Mouse (Mus musculus) forebrain, embryonic 14.5 days (tissue): ENCODE data around the gene Smco3. TPM values are rescaled to one million over a fixed set of nuclear protein-coding genes. Genes with fewer than 3 reads are reported as not detected.

ENCODE experiments used
- ATAC-seq: fragments of 200-750 bp; cut with Nextera tagmentation; 2 replicates; pipeline ENCODE4 v1.8.0; 2017; ENCODE audit warnings: mild to moderate bottlenecking, moderate library complexity
- DNase-seq: peaks from one replicate; pipeline ENCODE4 v3.0.0-alpha.2; 2015; ENCODE audit warnings: low spot score
- H3K27ac ChIP-seq: fragments of 300-500 bp; sonication (generic); 2 replicates; pipeline ENCODE4 v1.5.1; 2014; ENCODE audit warnings: low read depth, mild to moderate bottlenecking, control low read depth, low read length, moderate library complexity
- H3K27me3 ChIP-seq: fragments of 300-500 bp; sonication (generic); replicated peaks from 2 replicates; pipeline ENCODE4 v1.6.1; 2014; ENCODE audit warnings: low read length, control low read depth, mixed read lengths; ENCODE audit not compliant: control insufficient read depth, insufficient read depth
- H3K36me3 ChIP-seq: fragments of 300-500 bp; sonication (generic); 2 replicates; pipeline ENCODE4 v1.6.1; 2014; ENCODE audit warnings: low read length, control low read depth; ENCODE audit not compliant: control insufficient read depth, insufficient read depth
- H3K4me1 ChIP-seq: fragments of 300-500 bp; sonication (generic); 2 replicates; pipeline ENCODE4 v1.6.1; 2014; ENCODE audit warnings: antibody characterized with exemption, low read length, control low read depth; ENCODE audit not compliant: control insufficient read depth, insufficient read depth
- H3K4me2 ChIP-seq: fragments of 300-500 bp; sonication (generic); 2 replicates; pipeline ENCODE4 v1.6.1; 2014; ENCODE audit warnings: mild to moderate bottlenecking, control low read depth, low read length
- H3K4me3 ChIP-seq: fragments of 300-500 bp; sonication (generic); 2 replicates; pipeline ENCODE4 v1.5.1; 2014; ENCODE audit warnings: low read depth, low read length, control low read depth
- H3K9ac ChIP-seq: fragments of 300-500 bp; sonication (generic); 2 replicates; pipeline ENCODE4 v1.6.1; 2014; ENCODE audit warnings: mild to moderate bottlenecking, low read length, control low read depth, moderate library complexity
- H3K9me3 ChIP-seq: fragments of 300-500 bp; sonication (generic); replicated peaks from 2 replicates; pipeline ENCODE4 v1.6.1; 2016; ENCODE audit warnings: low read length, control low read depth, mixed read lengths; ENCODE audit not compliant: control insufficient read depth
- WGBS: fragments of 180-500 bp; shearing (Covaris S2); extraction: QIAGEN DNeasy Blood & Tissue Kit; methylation state at CpG from one replicate; pipeline ENCODE4 v1.1.7; 2014; 5-methylcytosine and 5-hydroxymethylcytosine counted together
- polyA plus RNA-seq: library from polyadenylated mRNA; unstranded; fragments of >200 nt; fragmentation: Nextera tagmentation; extraction: Ambion mirVana; gene quantifications from 2 replicates; pipeline ENCODE4 v1.2.1, GENCODE M21; 2014

Smco3 gene
- polyA plus RNA-seq, 1 experiment from 2014 or later = 1.1 TPM

DNA sequence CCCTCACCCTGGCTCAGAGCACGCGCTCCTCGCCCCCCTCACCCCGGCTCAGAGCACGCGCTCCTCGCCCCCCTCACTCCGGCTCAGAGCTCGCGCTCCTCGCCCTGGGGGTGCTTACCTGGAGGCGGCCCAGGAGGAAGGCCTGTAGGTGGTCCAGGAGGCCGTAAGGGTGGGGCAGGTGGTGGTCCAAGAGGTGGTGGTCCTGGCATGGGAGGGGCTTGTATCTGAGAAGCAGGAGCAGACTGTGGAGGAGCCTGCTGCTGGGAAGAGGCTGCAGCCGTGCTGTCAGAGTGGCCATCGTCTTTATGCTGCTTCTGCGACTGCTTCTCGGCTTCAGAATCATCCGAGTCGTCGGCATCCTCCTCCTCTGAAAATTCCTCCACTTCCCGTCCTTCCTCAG is 18.4 kb downstream of the Smco3 start:
- no peak for ATAC-seq
- Histone ChIP-seq H3K4me1 (no peaks in the 10 kb centered on the region), H3K9ac (no peak overlapping the region)

DNA sequence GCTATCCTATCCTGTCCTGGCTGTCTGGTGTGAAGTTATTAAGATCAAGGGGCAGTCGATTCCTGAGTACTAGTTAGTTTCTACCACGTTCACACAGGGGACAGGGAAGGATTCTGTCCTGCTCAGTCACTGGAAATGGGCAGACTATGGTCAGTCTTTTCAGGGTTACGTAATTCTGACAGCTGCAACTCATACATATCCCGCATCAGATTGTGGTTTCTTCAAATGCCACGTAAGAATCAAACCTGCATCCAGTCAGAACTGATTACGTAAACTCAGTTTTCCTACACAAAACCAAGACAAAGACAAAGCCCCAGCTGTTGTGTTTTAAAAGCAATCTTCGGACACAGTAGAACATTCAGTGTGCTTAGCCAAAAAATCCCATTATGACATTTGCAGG is 19.9 kb downstream of the Smco3 start:
- Histone ChIP-seq H3K4me2 (no peak overlapping the region), H3K36me3 (peaks cover 84% of the 10 kb centered on the region), H3K9ac (no peak overlapping the region), H3K27me3 (no peaks in the 10 kb centered on the region), H3K9me3 (no peaks in the 10 kb centered on the region), H3K4me3 (no peak overlapping the region), H3K4me1 (no peaks in the 10 kb centered on the region), H3K27ac (no peak overlapping the region)
- 95% methylated on average over 7 of the region's 7 CpGs for WGBS
- DNase-seq (no peak), ATAC-seq (no peak)

More for the DNA sequence above, 18.4 kb downstream of the Smco3 start:
- no peaks in the 10 kb centered on the region for H3K27me3 ChIP-seq
- H3K9me3 ChIP-seq = no peaks in the 10 kb centered on the region
- H3K4me2 ChIP-seq = no peak overlapping the region
- no peak overlapping the region for H3K27ac ChIP-seq
- H3K36me3 ChIP-seq = peaks cover 96% of the 10 kb centered on the region
- H3K4me3 ChIP-seq = no peak overlapping the region
- DNase-seq = no peak
- 90% methylated on average over 21 of the region's 21 CpGs for WGBS

- whole genome bisulfite sequencing = 41% methylated on average over 4 of the region's 4 CpGs
- ATAC-seq (no peak), DNase-seq (peak; percentile 24)
- no peaks in the 10 kb centered on the region for H3K9me3 ChIP-seq
- no peak overlapping the region for H3K9ac ChIP-seq
- no peak overlapping the region for H3K4me2 ChIP-seq
- H3K4me1 ChIP-seq = peaks cover 9% of the 10 kb centered on the region
- H3K27me3 ChIP-seq = no peaks in the 10 kb centered on the region
- no peak overlapping the region for H3K27ac ChIP-seq
- peaks cover 62% of the 10 kb centered on the region for H3K36me3 ChIP-seq
- H3K4me3 ChIP-seq = no peak overlapping the region
Observed at GRCm38 (mm10) chr6:136813117-136813516, 22.1 kb downstream of the Smco3 start.

- peaks cover 43% of the 10 kb centered on the region for H3K36me3 ChIP-seq
Observed at GRCm38 (mm10) chr6:136811196-136811595, 24.1 kb downstream of the Smco3 start.

DNA sequence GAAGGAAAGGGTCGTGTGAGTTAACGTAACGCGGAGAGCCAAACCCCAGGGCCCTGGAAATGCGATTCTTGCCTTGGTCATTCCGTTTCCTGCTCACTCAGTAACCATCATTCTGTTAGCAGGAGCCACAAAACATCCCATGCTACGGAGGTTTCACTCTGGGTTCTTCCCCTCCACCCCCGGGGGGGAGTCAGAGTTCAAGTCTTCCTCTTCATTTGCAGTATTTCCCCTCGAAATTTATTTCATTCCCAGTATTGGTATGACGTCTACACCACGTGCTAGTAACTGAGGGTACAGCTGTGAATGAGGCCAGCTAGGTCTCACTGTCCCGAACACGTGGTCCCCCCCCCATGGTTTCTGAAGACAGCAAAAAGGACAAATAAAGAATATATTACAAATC is 25.6 kb downstream of the Smco3 start:
- peaks cover 30% of the 10 kb centered on the region for H3K36me3 ChIP-seq
- H3K4me1 ChIP-seq = peaks cover 9% of the 10 kb centered on the region
- no peaks in the 10 kb centered on the region for H3K27me3 ChIP-seq
- peak overlapping the region; percentile 97; the same call in 1 of the 2 replicates for H3K4me2 ChIP-seq
- WGBS = 86% methylated on average over 13 of the region's 13 CpGs
- H3K27ac ChIP-seq = no peak overlapping the region
- DNase-seq (no peak), ATAC-seq (no peak)
- H3K9me3 ChIP-seq = no peaks in the 10 kb centered on the region
- no peak overlapping the region for H3K4me3 ChIP-seq
- no peak overlapping the region for H3K9ac ChIP-seq

More at GRCm38 (mm10) chr6:136811196-136811595, 24.1 kb downstream of the Smco3 start:
- whole genome bisulfite sequencing = 90% methylated on average over 10 of the region's 10 CpGs
- ATAC-seq (no peak), DNase-seq (no peak)
- H3K27me3 ChIP-seq = no peaks in the 10 kb centered on the region
- no peak overlapping the region for H3K4me2 ChIP-seq
- no peaks in the 10 kb centered on the region for H3K9me3 ChIP-seq
- H3K4me1 ChIP-seq = peaks cover 9% of the 10 kb centered on the region
- no peak overlapping the region for H3K27ac ChIP-seq
- no peak overlapping the region for H3K4me3 ChIP-seq
- no peak overlapping the region for H3K9ac ChIP-seq

DNA sequence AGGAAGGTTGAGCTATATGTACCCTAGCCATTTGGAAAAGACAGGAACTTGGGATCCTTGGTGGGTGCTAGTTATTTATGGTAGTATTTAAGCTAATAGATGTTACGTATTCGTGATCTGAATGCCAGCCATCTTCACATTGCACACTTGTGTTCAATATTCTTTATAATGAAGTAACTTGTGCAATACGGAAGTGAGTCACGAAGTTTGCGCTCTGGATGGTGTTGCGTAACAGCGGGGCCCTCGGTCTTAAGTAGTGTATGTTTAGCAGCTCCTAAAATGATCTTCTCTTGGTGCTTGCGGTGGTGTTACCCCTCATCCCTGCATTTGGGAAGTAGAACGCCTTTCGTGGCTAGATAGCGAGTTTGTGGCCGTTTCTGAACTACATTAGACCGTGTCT is 26.2 kb downstream of the Smco3 start:
- peak overlapping the region; percentile 73 for H3K4me3 ChIP-seq
- H3K4me2 ChIP-seq = peak overlapping the region; percentile 97
- no peaks in the 10 kb centered on the region for H3K27me3 ChIP-seq
- peaks cover 24% of the 10 kb centered on the region for H3K36me3 ChIP-seq
- 41% methylated on average over 14 of the region's 14 CpGs for WGBS
- H3K4me1 ChIP-seq = peaks cover 9% of the 10 kb centered on the region
- H3K9me3 ChIP-seq = no peaks in the 10 kb centered on the region
- no peak for ATAC-seq
- no peak for DNase-seq
- H3K27ac ChIP-seq = no peak overlapping the region
- H3K9ac ChIP-seq = peak overlapping the region; percentile 69

DNA sequence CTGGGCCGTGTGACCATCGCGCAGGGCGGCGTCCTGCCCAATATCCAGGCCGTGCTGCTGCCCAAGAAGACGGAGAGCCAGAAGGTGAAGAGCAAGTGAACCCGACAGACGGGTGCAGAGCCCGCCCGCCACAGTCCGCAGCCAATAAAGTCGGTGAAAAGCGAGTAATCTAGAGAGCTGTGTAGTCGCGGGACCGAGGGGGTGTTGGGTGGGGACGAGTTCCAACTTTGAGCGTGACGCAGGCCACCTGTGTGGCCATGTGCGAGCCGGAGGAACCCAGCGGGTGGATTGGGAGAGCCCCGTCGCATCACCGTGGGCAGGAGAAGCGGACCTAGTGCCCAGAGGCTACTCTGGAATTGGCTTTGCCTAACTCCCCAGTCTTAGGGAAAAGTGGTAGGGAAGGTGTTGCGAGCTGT is 26.6 kb downstream of the Smco3 start:
- H3K9ac ChIP-seq = peak overlapping the region; percentile 69

DNA sequence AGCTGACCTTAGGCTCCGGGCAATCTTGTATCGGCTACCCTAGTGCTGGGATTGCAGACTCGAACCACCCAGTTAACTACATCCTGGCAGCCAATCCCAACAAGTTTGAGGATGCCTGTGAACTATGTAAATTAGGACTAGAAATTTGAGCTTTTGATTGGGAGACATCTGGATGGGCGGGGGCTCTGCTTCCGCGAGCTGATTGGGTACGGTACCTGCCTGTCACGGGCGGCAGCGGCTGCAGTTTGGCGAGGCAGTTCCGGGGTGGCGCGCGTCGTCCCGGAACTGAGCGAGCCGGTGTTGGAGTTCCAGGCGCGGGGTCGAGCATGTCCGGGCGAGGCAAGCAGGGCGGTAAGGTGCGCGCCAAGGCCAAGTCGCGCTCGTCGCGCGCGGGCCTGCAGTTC is 27.2 kb downstream of the Smco3 start, which contains the start of gene H2afj:
TSS of gene H2afj (plus strand) at position 231 of the 404 bp plus-strand sequence.
- no peaks in the 10 kb centered on the region for H3K9me3 ChIP-seq
- H3K27ac ChIP-seq = 0 out of 2 replicates have a peak within 1 kb of the TSS, but pooled peaks have one; percentile 21
- H3K4me3 ChIP-seq = peak within 1 kb of the TSS; percentile 73
- H3K36me3 ChIP-seq = peaks cover 14% of the 10 kb centered on the region
- H3K9ac ChIP-seq = peak within 1 kb of the TSS; percentile 69
- WGBS = under 1% methylated on average over 34 of the region's 34 CpGs
- DNase-seq = peak; percentile 97
- no peaks in the 10 kb centered on the region for H3K27me3 ChIP-seq
- peak within 1 kb of the TSS; percentile 97 for H3K4me2 ChIP-seq
- H3K4me1 ChIP-seq = peaks cover 14% of the 10 kb centered on the region
- ATAC-seq = peak; percentile 86

More for the DNA sequence above, 26.6 kb downstream of the Smco3 start:
- Histone ChIP-seq H3K9me3 (no peaks in the 10 kb centered on the region), H3K36me3 (peaks cover 20% of the 10 kb centered on the region), H3K27ac (no peak overlapping the region), H3K27me3 (no peaks in the 10 kb centered on the region), H3K4me2 (peak overlapping the region; percentile 97), H3K4me1 (peaks cover 9% of the 10 kb centered on the region), H3K4me3 (peak overlapping the region; percentile 73)
- no peak for DNase-seq
- ATAC-seq = peak; percentile 3; the same call in 1 of the 2 replicates
- 1% methylated on average over 28 of the region's 28 CpGs for WGBS

DNA sequence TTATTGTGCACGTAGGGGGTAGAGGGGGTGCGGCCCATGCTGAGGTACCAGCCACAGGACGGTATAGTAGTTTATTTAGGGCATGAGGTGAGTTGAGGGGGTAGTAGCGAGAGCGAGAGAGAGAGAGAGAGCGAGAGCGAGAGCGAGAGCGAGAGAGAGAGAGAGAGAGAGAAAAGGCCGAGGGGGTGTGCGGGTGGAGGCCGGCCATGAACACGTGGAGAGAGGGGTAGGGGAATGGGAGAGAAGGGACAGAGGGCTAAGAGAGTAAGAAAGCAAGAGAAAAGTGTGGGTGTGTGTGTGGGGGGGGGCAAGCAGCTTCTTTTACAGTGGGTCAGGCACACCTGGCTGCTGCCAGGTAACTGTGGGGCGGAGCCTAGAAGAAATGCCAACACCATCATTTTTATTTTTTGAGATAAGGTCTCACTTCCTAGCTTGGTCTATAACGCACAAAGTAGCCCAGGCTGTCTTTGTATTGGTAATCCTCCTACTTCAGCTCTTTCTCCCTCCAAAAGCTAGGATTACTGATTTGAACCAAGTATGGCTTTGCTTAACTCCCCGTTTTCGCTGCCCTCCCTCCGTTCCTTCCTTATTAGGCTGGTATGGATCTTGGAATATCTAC is 27.7 kb downstream of the Smco3 start:
- Histone ChIP-seq H3K27me3 (no peaks in the 10 kb centered on the region), H3K9ac (peak overlapping the region; percentile 17; the same call in 1 of the 2 replicates)
- DNase-seq = no peak

More for the DNA sequence above, 27.7 kb downstream of the Smco3 start:
- H3K36me3 ChIP-seq = peaks cover 9% of the 10 kb centered on the region
- WGBS = 31% methylated on average over 18 of the region's 18 CpGs
- H3K27ac ChIP-seq = no peak overlapping the region
- ATAC-seq = no peak
- peaks cover 14% of the 10 kb centered on the region for H3K4me1 ChIP-seq
- H3K4me2 ChIP-seq = peak overlapping the region; percentile 97
- no peaks in the 10 kb centered on the region for H3K9me3 ChIP-seq
- H3K4me3 ChIP-seq = peak overlapping the region; percentile 73
